Mouse (Mus musculus) hindbrain, embryonic 16.5 days (tissue): ENCODE measurements around the gene Wdfy1. TPM values are rescaled to one million over a fixed set of nuclear protein-coding genes. Genes with fewer than 3 reads are reported as not detected.
A peak's percentile ranks its signal among the peaks of the same experiment; 100 is the strongest.

Experiments
- ATAC-seq: fragments of 200-750 bp; cut with Nextera tagmentation; 2 replicates; pipeline ENCODE4 v1.8.0; 2017; ENCODE audit warnings: moderate TSS enrichment, moderate library complexity
- H3K27ac ChIP-seq: fragments of 300-500 bp; sonication (generic); 2 replicates; pipeline ENCODE4 v1.5.1; 2014; ENCODE audit warnings: low read depth, mild to moderate bottlenecking, control low read depth, low read length, moderate library complexity
- H3K27me3 ChIP-seq: fragments of 300-500 bp; sonication (generic); replicated peaks from 2 replicates; pipeline ENCODE4 v1.6.1; 2014; ENCODE audit warnings: low read length; ENCODE audit not compliant: control insufficient read depth, insufficient read depth
- H3K36me3 ChIP-seq: fragments of 300-500 bp; sonication (generic); 2 replicates; pipeline ENCODE4 v1.6.1; 2014; ENCODE audit warnings: mild to moderate bottlenecking, low read length, moderate library complexity, mixed read lengths; ENCODE audit not compliant: control insufficient read depth, insufficient read depth
- H3K4me1 ChIP-seq: fragments of 300-500 bp; sonication (generic); 2 replicates; pipeline ENCODE4 v1.6.1; 2014; ENCODE audit warnings: low read depth, low read length; ENCODE audit not compliant: control insufficient read depth, insufficient read depth
- H3K4me2 ChIP-seq: fragments of 300-500 bp; sonication (generic); 2 replicates; pipeline ENCODE4 v1.6.1; 2014; ENCODE audit warnings: mild to moderate bottlenecking, low read length, control low read depth, moderate library complexity
- H3K4me3 ChIP-seq: fragments of 300-500 bp; sonication (generic); 2 replicates; pipeline ENCODE4 v1.5.1; 2014; ENCODE audit warnings: mild to moderate bottlenecking, low read length, control low read depth, moderate library complexity
- H3K9ac ChIP-seq: fragments of 300-500 bp; sonication (generic); 2 replicates; pipeline ENCODE4 v1.6.1; 2014; ENCODE audit warnings: low read depth, mild to moderate bottlenecking, control low read depth, low read length, moderate library complexity
- H3K9me3 ChIP-seq: fragments of 300-500 bp; sonication (generic); 2 replicates; pipeline ENCODE4 v1.6.1; 2014; ENCODE audit warnings: mild to moderate bottlenecking, low read length, moderate library complexity; ENCODE audit not compliant: control insufficient read depth
- WGBS: fragments of 180-500 bp; shearing (Covaris S2); extraction: QIAGEN DNeasy Blood & Tissue Kit; methylation state at CpG from one replicate; pipeline ENCODE4 v1.1.7; 2014; 5-methylcytosine and 5-hydroxymethylcytosine counted together
- polyA plus RNA-seq: library from polyadenylated mRNA; unstranded; fragments of >200 nt; fragmentation: Nextera tagmentation; extraction: Ambion mirVana; gene quantifications from 2 replicates; pipeline ENCODE4 v1.2.1, GENCODE M21; 2015

Wdfy1 gene
- polyA plus RNA-seq, 1 experiment from 2014 or later: 108 TPM

GRCm38 (mm10) chr1:79710216-79710615 is 65.7 kb downstream of the Wdfy1 start:
- no peak overlapping the region for H3K9ac ChIP-seq
- no peak overlapping the region for H3K27ac ChIP-seq
- peaks cover 10% of the 10 kb centered on the region; the same call in 1 of the 2 replicates for H3K36me3 ChIP-seq
- H3K9me3 ChIP-seq: no peaks in the 10 kb centered on the region
- WGBS: 75% methylated on average over 8 of the region's 8 CpGs
- no peak overlapping the region for H3K4me3 ChIP-seq
- ATAC-seq: 0 out of 2 replicates have a peak, but pooled peaks have one; percentile 29
- H3K4me1 ChIP-seq: peaks cover 11% of the 10 kb centered on the region
- H3K27me3 ChIP-seq: no peaks in the 10 kb centered on the region
- H3K4me2 ChIP-seq: no peak overlapping the region

DNA sequence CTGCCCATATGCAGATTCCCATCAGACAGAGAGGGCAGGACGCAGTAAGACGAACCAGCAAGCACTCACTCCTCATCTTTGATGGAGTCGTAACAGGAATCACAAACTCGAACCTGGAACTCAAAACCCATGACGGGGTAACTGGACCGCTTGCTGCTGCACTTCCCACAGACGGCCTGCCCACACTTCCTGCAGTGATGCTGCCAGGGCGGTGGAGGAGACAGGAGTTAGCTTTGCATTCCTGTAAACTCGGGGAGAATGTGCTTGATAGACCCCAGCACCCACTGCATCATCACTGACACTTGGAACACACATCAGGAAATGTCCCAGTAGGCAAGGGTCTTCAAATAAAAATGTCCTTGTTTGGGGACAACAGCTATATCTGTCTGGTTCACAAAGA is 68.6 kb downstream of the Wdfy1 start:
- Histone ChIP-seq H3K27me3 (no peaks in the 10 kb centered on the region), H3K9me3 (no peaks in the 10 kb centered on the region), H3K36me3 (peaks cover 13% of the 10 kb centered on the region; the same call in 1 of the 2 replicates), H3K9ac (no peak overlapping the region), H3K4me3 (no peak overlapping the region), H3K27ac (no peak overlapping the region), H3K4me2 (no peak overlapping the region), H3K4me1 (peaks cover 11% of the 10 kb centered on the region)
- 94% methylated on average over 9 of the region's 9 CpGs for WGBS
- ATAC-seq: no peak

DNA sequence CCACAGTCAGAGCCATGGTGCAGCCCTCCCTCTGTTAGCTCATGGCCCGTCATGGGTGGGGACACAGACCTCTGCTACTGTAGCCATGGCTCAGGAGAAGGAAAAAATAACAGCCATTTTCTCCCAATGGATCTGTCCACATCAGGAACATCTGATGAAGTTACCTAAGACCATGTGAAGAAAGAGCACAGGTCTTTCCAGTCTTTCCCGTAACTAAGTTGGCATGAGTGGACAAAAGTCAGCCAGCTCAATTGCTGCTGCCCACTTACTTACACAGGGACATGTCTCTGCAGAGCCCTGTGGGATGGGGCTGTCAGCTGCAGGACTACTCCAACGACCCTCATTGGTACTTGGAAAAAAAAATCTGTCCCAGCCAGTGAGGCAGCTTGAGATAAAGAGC is 69.2 kb downstream of the Wdfy1 start:
- Histone ChIP-seq H3K27me3 (no peaks in the 10 kb centered on the region), H3K4me3 (no peak overlapping the region), H3K4me2 (no peak overlapping the region), H3K27ac (no peak overlapping the region), H3K4me1 (peaks cover 11% of the 10 kb centered on the region), H3K9ac (no peak overlapping the region), H3K36me3 (peaks cover 13% of the 10 kb centered on the region; the same call in 1 of the 2 replicates), H3K9me3 (no peaks in the 10 kb centered on the region)
- ATAC-seq: no peak
- WGBS: 91% methylated on average over 3 of the region's 3 CpGs

GRCm38 (mm10) chr1:79704672-79705071 is 71.3 kb downstream of the Wdfy1 start:
- Histone ChIP-seq H3K4me1 (no peaks in the 10 kb centered on the region), H3K36me3 (peaks cover 13% of the 10 kb centered on the region; the same call in 1 of the 2 replicates), H3K4me3 (no peak overlapping the region), H3K4me2 (no peak overlapping the region), H3K27ac (no peak overlapping the region), H3K27me3 (no peaks in the 10 kb centered on the region), H3K9me3 (no peaks in the 10 kb centered on the region), H3K9ac (no peak overlapping the region)
- no peak for ATAC-seq
- 88% methylated on average over 2 of the region's 2 CpGs for WGBS

DNA sequence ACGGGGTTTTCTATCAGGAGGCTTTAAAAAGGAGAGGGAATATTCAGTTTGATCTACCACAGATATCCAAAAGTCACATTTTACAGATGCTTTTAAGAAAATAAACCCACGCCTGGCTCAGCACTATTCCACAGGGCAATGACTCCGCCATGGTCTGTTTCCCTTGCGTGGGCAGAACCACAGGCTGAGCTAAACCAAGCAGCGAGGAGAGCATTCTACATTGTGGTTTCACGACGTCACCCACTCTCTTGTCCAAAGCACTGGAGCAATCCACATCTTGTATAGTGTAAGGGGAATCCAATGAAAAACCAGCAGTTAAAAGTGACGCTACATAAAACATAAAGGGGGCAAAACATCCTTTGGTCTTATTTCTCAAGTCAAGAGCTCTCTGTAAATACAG is 72.4 kb downstream of the Wdfy1 start:
- H3K4me3 ChIP-seq: no peak overlapping the region
- 86% methylated on average over 8 of the region's 8 CpGs for WGBS
- H3K9me3 ChIP-seq: no peaks in the 10 kb centered on the region
- H3K4me1 ChIP-seq: no peaks in the 10 kb centered on the region
- peaks cover 13% of the 10 kb centered on the region; the same call in 1 of the 2 replicates for H3K36me3 ChIP-seq
- H3K27me3 ChIP-seq: no peaks in the 10 kb centered on the region
- H3K27ac ChIP-seq: no peak overlapping the region
- no peak for ATAC-seq
- no peak overlapping the region for H3K4me2 ChIP-seq
- H3K9ac ChIP-seq: no peak overlapping the region

DNA sequence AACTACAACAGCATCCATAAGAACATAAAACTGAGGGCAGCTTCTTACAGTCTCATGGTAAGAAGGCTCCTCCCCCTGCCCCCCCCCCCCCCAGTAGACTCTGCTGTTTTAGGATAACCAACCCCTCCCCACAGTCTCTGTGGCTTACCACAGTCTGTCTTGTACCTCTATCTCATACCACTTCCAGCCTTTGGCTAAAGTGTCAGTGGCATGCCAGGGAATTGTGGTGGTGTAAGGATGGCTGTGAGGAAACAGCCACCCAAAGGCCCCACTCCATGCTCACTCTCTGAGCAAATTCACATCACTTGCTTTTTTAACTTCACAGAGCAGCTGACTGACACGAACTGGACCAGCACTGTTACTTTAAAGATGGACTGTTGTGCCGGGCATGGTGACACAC is 77.4 kb downstream of the Wdfy1 start:
- no peak for ATAC-seq
- Histone ChIP-seq H3K4me1 (peaks cover 4% of the 10 kb centered on the region), H3K36me3 (0 out of 2 replicates have a peak, but pooled peaks cover 3% of the 10 kb centered on the region), H3K4me2 (no peak overlapping the region), H3K9ac (no peak overlapping the region), H3K4me3 (no peak overlapping the region), H3K27ac (no peak overlapping the region), H3K27me3 (no peaks in the 10 kb centered on the region), H3K9me3 (no peaks in the 10 kb centered on the region)
- 73% methylated on average over 2 of the region's 2 CpGs for whole genome bisulfite sequencing

- Histone ChIP-seq H3K9ac (no peak overlapping the region), H3K9me3 (no peaks in the 10 kb centered on the region), H3K36me3 (no peaks in the 10 kb centered on the region), H3K4me3 (no peak overlapping the region), H3K27ac (no peak overlapping the region), H3K4me1 (peaks cover 4% of the 10 kb centered on the region), H3K4me2 (no peak overlapping the region), H3K27me3 (no peaks in the 10 kb centered on the region)
- WGBS: 16% methylated on average over 9 of the region's 9 CpGs
- ATAC-seq: peak; percentile 84
Observed at GRCm38 (mm10) chr1:79697382-79697781, 78.6 kb downstream of the Wdfy1 start.

DNA sequence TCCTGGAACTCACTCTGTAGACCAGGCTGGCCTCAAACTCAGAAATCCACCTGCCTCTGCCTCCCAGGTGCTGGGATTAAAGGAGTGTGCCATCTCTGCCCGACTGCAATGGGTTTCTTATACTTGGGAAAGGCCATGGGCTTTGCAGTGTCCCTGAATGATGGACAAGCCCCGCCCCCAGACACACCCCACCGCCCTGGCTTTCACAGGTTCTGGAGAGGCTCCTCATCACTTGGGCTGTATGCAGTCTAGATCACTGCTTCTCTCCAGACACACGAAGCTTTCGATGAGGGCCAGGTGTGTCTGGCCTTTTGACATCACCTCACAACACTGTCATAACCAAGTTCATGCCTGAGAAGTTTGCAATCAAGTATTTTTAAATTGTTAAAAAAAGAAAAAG is 79.0 kb downstream of the Wdfy1 start:
- 48% methylated on average over 5 of the region's 5 CpGs for WGBS
- Histone ChIP-seq H3K4me1 (peaks cover 4% of the 10 kb centered on the region), H3K36me3 (no peaks in the 10 kb centered on the region), H3K9ac (no peak overlapping the region), H3K9me3 (no peaks in the 10 kb centered on the region), H3K27ac (no peak overlapping the region), H3K4me2 (no peak overlapping the region), H3K27me3 (no peaks in the 10 kb centered on the region), H3K4me3 (no peak overlapping the region)
- peak; percentile 49; the same call in 1 of the 2 replicates for ATAC-seq

DNA sequence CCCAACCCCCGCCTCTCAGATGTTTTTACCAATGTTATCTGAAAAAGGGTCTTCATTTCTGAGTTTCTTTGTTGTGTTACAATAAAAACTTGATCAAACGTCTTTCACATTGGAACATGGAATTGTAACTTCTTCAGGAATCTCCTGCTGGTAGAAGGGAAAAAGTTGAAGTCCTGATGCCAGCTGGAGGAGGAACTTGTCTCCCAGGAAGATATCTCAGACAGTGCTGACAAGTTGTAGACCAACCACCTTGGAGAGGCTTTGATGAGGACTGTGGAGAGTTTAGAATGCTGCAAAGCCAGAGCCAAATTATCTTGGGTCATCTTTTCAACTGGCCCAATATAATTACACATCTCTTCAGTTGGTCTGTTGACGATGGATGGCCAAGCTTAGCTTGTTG is 83.5 kb downstream of the Wdfy1 start:
- H3K9ac ChIP-seq: no peak overlapping the region
- 93% methylated on average over 3 of the region's 3 CpGs for WGBS
- no peaks in the 10 kb centered on the region for H3K27me3 ChIP-seq
- no peak overlapping the region for H3K27ac ChIP-seq
- H3K9me3 ChIP-seq: peaks cover 3% of the 10 kb centered on the region; the same call in 1 of the 2 replicates
- H3K4me2 ChIP-seq: no peak overlapping the region
- ATAC-seq: no peak
- H3K36me3 ChIP-seq: no peaks in the 10 kb centered on the region
- H3K4me1 ChIP-seq: peaks cover 3% of the 10 kb centered on the region
- H3K4me3 ChIP-seq: no peak overlapping the region

GRCm38 (mm10) chr1:79687254-79687653 is 88.7 kb downstream of the Wdfy1 start:
- Histone ChIP-seq H3K4me3 (no peak overlapping the region), H3K4me1 (no peaks in the 10 kb centered on the region), H3K9ac (no peak overlapping the region), H3K27me3 (no peaks in the 10 kb centered on the region), H3K27ac (no peak overlapping the region), H3K36me3 (no peaks in the 10 kb centered on the region), H3K4me2 (no peak overlapping the region), H3K9me3 (peaks cover 3% of the 10 kb centered on the region; the same call in 1 of the 2 replicates)
- 87% methylated on average over 1 of the region's 1 CpGs for WGBS
- ATAC-seq: no peak
